Mouse (Mus musculus) right cerebral cortex, postnatal 4 days (tissue): ENCODE results near the gene Slc39a11.
A peak's percentile ranks its signal among the peaks of the same experiment; 100 is the strongest.

ENCODE experiments used
- DNase-seq: peaks from one replicate; pipeline ENCODE4 v3.0.0-alpha.2; 2022

The Slc39a11 gene

GRCm38 (mm10) chr11:113450665-113451064 lies 199.2 kb downstream of the Slc39a11 start:
- DNase-seq: no peak

- no peak for DNase-seq
These were observed 199.9 kb downstream of the Slc39a11 start for GRCm38 (mm10) chr11:113450028-113450427.

GRCm38 (mm10) chr11:113442036-113442435 lies 207.8 kb downstream of the Slc39a11 start:
- DNase-seq: no peak

GRCm38 (mm10) chr11:113439328-113440030 lies 210.4 kb downstream of the Slc39a11 start:
- no peak for DNase-seq

- DNase-seq: no peak
These were observed 211.0 kb downstream of the Slc39a11 start for GRCm38 (mm10) chr11:113438915-113439314.

- DNase-seq: no peak
These were observed 212.5 kb downstream of the Slc39a11 start for GRCm38 (mm10) chr11:113437357-113437756.

GRCm38 (mm10) chr11:113436299-113436698 lies 213.6 kb downstream of the Slc39a11 start:
- no peak for DNase-seq

- no peak for DNase-seq
These were observed 214.2 kb downstream of the Slc39a11 start for GRCm38 (mm10) chr11:113435696-113436095.

- no peak for DNase-seq
These were observed 218.7 kb downstream of the Slc39a11 start for GRCm38 (mm10) chr11:113431161-113431560.

- DNase-seq: no peak
These were observed 224.0 kb downstream of the Slc39a11 start for GRCm38 (mm10) chr11:113425882-113426281.

- DNase-seq: no peak
These were observed 224.4 kb downstream of the Slc39a11 start for GRCm38 (mm10) chr11:113425454-113425853.

GRCm38 (mm10) chr11:113424765-113425164 lies 225.1 kb downstream of the Slc39a11 start:
- DNase-seq: no peak

GRCm38 (mm10) chr11:113422598-113422997 lies 227.3 kb downstream of the Slc39a11 start:
- no peak for DNase-seq

- DNase-seq: peak; percentile 46
These were observed 230.8 kb downstream of the Slc39a11 start for GRCm38 (mm10) chr11:113418921-113419655.

- no peak for DNase-seq
These were observed 231.9 kb downstream of the Slc39a11 start for GRCm38 (mm10) chr11:113417948-113418347.

GRCm38 (mm10) chr11:113412545-113412944 lies 237.3 kb downstream of the Slc39a11 start:
- no peak for DNase-seq

- DNase-seq: no peak
These were observed 238.1 kb downstream of the Slc39a11 start for GRCm38 (mm10) chr11:113411798-113412197.

- DNase-seq: no peak
These were observed 240.8 kb downstream of the Slc39a11 start for GRCm38 (mm10) chr11:113409121-113409520.

- DNase-seq: no peak
These were observed 242.4 kb downstream of the Slc39a11 start for GRCm38 (mm10) chr11:113407474-113407873.

- no peak for DNase-seq
These were observed 249.0 kb downstream of the Slc39a11 start for GRCm38 (mm10) chr11:113400868-113401267.

GRCm38 (mm10) chr11:113399601-113400000 lies 250.3 kb downstream of the Slc39a11 start:
- DNase-seq: no peak

- DNase-seq: no peak
These were observed 252.5 kb downstream of the Slc39a11 start for GRCm38 (mm10) chr11:113397394-113397793.

GRCm38 (mm10) chr11:113393366-113394150 lies 256.3 kb downstream of the Slc39a11 start:
- peak; percentile 12 for DNase-seq
